Mouse (Mus musculus) gastrocnemius, adult 8-10 months (tissue): ENCODE data around the gene Fitm2. TPM values are rescaled to one million over a fixed set of nuclear protein-coding genes. Genes with fewer than 3 reads are reported as not detected.

Source experiments
- DNase-seq, 2 experiments: peaks; one replicate each; pipeline ENCODE4 v3.0.0; 2022; ENCODE audit warnings: low spot score in 2 of 2
- total RNA-seq, 4 experiments: library from RNA; stranded (reverse); gene quantifications; 2 replicates each; pipeline ENCODE4 v1.2.4; 2022

Gene Fitm2
- total RNA-seq, 4 experiments from 2014 or later: 70.3 to 75.0 (median 73.9) TPM

DNA sequence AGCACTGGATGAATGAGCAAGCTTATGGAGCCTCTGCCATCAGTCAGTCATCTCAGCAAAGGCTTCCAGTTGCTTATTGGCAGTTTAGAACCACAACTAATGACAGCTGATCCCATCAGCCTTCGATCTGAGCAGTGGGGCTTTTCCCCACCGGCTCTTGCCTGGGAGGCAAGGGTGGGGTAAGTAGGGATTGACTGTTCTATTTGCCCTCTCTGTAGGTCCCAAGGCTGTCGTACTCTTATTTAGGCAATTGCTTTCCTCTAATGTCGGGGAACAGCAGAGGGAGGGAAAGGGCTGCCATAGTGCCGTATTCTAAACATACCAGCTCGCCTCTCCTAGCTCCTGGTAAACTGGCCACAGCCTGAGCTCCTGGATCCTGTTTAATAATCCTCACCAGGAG lies 47.8 kb downstream of the Fitm2 start, which contains the start of gene Oser1:
Oser1 (minus strand) TSS at position 101 of the 400 bp plus-strand sequence.
- no peak for DNase-seq

DNA sequence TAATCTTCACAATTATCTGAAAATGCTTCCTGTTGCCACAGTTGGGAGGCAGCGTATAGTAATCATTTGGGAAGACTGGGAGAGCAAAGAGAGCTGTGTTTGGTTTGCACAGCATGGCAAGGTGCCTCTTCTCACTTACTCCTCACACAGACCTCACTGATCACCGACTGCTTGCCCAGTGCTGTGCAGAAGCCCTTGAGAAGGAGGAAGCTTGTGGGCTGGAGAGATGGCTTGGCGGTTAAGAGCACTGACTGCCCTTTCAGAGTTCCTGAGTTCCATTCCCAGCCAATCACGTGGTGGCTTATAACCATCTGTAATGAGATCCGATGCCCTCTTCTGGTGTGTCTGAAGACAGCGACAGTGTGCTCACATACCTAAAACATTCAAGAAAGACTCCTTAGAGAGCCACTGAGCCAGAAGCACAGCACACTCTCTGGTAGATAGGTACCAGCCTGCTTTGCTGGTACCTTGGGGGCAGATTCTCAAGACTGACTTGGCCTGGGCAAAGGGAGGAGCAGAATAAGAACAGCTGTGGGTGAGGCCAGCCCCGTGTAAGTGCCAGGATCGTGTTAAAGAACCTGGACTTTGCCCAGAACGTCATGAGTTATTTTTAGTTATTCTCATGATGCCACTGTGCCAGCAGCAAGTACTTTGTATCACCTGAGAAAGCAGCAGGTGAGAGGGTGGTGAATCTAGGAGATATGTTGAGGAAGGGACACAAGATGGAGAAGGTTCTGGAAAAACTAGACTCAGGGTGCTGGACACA lies 49.4 kb downstream of the Fitm2 start:
- peak; percentile 12 to 29 for DNase-seq

DNA sequence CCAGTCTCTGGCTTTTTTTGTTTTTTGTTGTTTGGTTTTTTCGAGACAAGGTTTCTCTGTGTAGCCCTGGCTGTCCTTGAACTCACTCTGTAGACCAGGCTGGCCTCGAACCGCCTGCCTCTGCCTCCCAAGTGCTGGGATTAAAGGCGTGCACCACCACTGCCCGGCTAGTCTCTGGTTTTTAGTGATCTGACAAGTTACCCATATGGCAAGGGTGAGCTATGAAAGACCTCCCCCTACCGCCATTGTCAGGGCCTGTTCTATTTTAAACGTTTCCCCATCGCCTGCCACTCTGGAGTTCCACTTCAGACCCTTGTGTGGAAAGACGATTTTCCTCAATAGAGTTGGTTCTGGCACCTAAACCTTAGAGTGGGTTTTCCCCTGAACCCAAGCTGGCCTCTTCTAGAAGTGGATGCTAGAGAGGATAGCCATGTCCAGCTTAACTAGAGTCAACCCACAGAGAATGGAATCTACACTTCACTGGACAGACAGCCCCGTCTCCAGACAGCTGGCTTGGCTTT lies 52.0 kb downstream of the Fitm2 start:
- no peak for DNase-seq

- DNase-seq: peak; percentile 97 to 99
These were observed 52.9 kb downstream of the Fitm2 start for GRCm38 (mm10) chr2:163419346-163420045.

DNA sequence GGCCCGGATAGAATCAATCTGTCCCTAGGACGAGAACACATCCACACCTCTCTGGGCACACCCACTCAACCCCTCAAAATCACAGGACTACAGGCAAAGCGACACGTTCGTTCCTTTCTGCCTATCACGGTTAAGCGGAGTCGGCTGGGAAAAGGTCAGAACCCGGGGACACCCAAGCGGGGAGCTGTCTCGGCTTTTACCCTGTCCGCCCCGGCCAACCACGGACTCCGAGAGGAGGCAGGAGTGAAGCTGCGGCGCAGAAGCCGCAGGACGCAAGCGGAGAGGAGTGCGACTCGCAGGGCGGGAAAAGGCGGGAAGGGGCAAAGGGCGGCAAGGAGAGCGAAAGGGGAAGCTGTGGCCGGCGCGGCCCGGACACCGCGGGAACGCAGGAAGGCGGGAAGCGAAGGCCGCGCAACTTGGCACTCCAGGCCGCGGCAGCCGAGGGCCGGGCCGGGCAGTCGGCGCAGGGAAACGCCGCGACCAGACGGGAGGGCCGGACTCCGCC lies 53.5 kb downstream of the Fitm2 start:
- no peak for DNase-seq

- DNase-seq: no peak
These were observed 54.6 kb downstream of the Fitm2 start for GRCm38 (mm10) chr2:163417830-163418229.

DNA sequence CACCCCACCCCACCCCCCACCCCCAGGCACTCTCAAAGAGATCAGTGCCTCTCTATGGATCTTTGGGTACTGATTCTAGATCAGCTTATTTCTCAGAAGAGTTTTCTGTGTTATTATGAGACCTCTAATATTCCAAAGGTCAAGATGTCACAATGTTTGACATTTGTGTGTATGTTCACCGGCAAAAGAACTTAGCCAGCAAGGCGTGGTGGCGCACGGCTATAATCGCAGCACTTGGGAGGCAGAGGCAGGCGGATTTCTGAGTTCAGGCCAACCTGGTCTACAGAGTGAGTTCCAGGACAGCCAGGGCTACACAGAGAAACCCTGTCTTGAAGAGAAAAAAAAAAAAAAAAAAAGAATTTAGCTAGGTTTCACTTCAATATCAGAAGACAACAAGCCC lies 55.4 kb downstream of the Fitm2 start:
- DNase-seq: no peak

Other genes with a start within 250 kb of the Fitm2 start
- gene Jph2, start 74.6 kb downstream of the Fitm2 start, total RNA-seq: 100 to 1,000 TPM; 459 to 572 (median 513) TPM
- gene Oser1, start 47.9 kb downstream of the Fitm2 start, total RNA-seq: 10 to 100 TPM; 30.7 to 34.5 (median 32.9) TPM
- gene Gdap1l1, start 34.2 kb downstream of the Fitm2 start, total RNA-seq: under 1 TPM in 1 of 4 experiments, not detected in 3; 0.13 TPM
- gene R3hdml, start 19.7 kb upstream of the Fitm2 start, total RNA-seq: not detected
- under 1 TPM in 1 of 4 experiments, not detected in 3; 0.11 TPM for gene Hnf4a, start 34.2 kb upstream of the Fitm2 start, total RNA-seq
- gene Ttpal, start 129.7 kb upstream of the Fitm2 start, total RNA-seq: 1 to 10 TPM; 3.1 to 5.2 (median 3.4) TPM
- gene Serinc3, start 172.5 kb upstream of the Fitm2 start, total RNA-seq: 100 to 1,000 TPM in 3 of 4 experiments, 10 to 100 TPM in 1; 88.8 to 135 (median 117) TPM
- 100 to 1,000 TPM; 102 to 111 (median 107) TPM for gene Pkig, start 185.8 kb upstream of the Fitm2 start, total RNA-seq